Mouse (Mus musculus): Measurements from ENCODE around the gene Mansc4.

Gene Mansc4

GRCm38 (mm10) chr6:147028396-147028795, 58.4 kb downstream of the Mansc4 start:
- no peak for DNase-seq (ENCODE audit: low spot score in 2 of 2)
